Mouse (Mus musculus): ENCODE measurements around the gene Krtap24-1.

Gene Krtap24-1

DNA sequence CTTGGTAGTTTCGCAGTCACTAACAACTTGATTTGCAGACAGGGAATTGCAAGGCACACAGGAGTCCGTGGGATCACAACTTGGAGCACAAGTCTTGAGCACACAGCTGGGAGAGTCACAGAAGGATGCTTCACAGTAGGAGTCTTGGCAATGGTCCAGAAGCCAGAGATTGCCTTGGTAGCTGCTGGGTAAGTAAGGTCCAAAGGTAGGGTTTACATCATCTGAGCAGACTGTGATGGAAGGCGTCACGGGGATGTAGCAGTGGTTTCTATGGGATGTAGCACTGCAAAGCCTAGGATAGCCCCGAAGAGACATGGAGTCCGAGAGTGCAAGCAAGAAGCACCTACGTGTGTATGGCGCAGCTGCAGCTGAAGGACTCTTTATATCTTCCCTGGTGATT lies at the start of gene Krtap24-1:
TSS of gene Krtap24-1 (minus strand) at position 358 of the 400 bp plus-strand sequence.
- DNase-seq (ENCODE audit: low read depth, low spot score), result no peak

DNA sequence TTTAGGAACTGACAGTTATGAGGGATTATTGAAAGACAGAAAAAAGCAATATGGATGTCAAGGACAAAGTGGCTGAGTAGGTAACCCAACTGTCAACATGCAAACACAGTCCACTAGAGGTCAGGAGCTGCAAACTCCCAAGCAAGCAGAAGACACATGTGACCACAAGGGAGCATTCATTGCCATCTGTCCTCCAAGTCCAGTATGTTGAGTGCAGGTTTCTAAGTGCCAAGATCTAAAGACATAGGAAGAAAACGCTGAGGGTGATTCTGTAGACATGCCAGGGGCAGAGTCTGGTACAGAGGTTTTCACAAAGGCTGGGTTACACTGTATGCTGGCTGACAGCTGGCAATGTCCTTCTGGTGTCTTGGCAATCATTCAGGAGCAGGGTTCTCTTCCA lies 45.3 kb upstream of the Krtap24-1 start:
- no peak for DNase-seq (ENCODE audit: low read depth, low spot score)

DNA sequence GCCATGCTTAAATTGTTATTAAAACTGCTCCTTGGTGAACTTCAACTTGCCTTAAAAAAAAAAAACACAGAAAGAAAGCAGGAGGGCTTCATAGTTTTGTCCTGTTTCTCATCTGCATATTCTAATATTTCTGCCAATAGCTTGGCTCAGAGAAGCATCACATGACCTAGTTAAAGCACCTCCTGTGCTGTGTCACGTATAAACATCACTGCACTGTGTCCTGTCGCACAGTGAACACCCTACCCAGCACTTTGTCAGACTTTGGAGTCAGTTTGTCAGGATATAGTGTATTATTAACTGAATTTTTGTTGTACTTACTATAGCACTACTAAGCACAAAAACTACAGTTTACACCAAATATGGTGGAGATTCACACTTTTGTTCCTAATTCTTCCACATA lies 39.9 kb upstream of the Krtap24-1 start:
- DNase-seq (ENCODE audit: low read depth, low spot score), result no peak

DNA sequence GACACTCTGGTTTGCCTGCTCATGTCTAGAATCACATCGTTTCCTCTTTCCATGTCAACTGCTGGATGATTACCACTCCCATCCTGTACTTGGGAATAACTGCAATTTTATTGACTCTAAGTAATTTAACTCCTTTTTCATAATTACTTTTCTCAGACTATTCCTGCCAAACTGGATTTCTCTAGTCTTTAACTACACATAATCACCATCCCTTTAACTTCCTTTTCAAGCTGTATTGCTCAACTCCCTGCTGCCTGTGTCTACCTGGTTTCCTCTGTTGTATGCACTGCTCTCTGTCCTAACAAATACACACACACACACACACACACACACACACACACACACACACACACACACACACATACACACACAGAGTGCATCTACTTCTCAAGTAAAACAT lies 39.0 kb upstream of the Krtap24-1 start:
- no peak for DNase-seq (ENCODE audit: low read depth, low spot score)

DNA sequence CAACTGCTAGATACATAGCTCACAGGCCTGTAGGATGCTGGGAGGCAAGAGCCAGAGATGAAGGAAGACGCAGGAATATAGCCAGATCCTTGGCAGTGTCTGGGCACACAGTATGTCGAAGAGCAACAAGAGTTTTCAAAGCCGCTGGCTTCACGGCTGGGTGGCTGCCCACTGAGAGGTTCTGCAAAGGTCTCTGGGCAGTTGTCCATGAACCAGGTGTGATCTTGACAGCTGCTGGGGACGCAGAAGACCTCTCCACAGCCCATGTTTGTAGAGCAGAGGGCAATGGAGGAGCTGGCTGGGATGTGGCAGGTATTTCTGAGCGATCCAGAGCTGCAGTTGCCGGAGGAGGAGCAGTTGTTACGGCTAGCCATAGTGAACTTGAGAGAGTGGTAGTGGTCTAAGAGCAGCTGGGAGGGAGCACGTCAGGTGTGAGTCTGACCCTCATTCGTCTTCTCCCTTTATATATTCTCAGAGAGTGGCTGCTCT lies 35.3 kb upstream of the Krtap24-1 start, which contains the start of gene Krtap26-1:
TSS of gene Krtap26-1 (minus strand) at position 439 of the 489 bp plus-strand sequence.
- DNase-seq (ENCODE audit: low read depth, low spot score), result no peak

DNA sequence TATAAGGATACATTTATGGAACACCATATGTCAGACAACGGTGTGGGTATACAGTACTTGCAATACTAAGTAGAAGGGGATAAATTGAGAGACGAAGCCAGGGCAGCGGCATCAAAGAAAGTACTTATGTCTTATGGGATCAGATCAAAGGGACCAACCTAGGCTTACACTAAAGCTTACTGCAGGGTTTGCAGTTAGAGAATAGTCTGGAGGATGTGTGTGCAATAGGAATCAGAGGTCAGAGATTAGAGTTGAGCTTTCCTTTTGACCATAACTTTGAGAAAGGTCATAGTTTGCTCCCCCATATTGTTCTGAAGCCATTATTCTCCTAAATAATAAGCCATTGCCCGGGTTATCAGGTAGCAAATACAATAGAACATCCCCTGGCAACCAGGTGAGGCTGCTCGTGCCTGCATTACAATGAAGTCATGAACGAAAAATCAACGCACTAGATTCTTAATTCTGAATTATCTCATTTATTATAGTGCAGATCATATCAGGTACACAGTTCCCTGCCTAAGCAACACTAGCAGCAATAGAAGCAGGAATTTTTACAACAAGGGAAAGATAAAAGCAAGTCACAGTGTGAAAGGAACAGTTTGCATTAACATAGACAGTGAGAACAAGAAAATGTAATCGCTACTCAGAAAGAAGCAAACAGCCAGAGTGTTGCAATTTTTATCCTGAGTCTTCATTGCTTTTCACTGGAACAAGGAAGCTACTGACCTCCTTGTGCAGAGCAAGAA lies 34.5 kb upstream of the Krtap24-1 start:
- no peak for DNase-seq (ENCODE audit: low read depth, low spot score)

DNA sequence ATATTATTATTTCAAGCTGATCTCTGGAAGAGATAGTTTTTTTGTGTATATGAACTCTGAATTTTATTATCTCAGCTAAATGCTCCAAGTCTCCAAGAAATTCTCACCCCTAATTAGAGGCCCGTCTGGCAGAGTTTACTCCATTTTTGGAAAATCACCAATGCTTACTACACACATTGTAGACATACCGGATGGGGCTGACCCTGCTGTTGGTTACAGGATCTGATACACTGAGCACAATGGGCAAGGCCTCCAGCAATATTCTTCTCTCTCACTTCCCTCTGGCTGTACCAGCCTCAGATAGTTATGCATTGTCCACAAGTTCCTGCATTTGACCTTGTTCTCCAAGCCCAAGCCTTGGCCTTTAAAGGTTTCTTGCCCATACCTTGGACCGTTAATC lies 28.0 kb upstream of the Krtap24-1 start:
- DNase-seq (ENCODE audit: low read depth, low spot score), result no peak

DNA sequence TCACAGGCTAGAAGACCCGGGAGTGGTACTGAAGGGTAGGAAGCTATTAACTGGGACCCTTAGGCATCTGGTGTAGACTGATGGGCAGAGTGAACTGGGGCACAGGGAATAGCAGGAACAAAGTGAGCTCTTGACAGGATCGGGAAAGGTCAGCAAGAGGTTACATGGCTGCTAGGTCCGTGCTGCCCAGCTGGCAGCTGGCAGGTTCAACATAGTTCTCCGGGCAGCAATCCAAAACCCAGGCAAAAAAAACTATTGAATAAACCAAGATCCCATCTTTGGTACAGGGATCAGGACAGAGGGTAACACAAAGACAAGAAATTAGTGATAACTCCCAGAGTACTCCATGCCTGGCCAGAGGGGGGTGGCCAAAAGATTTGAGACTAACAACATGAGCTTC lies 23.1 kb upstream of the Krtap24-1 start:
- DNase-seq (ENCODE audit: low read depth, low spot score), result no peak

DNA sequence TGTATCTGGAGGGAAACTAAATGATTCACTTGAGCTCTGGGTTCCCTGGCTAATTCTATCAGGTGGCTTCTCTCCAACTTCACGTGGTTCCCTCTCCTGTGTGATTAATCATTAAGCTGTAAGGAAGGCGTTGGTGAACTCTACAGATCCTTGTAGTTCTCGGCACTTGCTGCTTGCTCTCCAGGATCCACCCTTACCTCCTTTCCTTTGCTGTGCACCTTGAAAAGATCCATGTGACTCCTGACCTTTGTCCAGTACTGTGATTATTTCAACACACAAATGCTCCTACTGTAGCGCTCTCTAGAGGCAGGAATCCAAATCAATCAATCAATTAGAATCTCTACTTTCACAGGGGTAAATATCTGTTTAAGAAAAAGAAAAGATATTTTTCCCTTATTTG lies 19.4 kb upstream of the Krtap24-1 start:
- no peak for DNase-seq (ENCODE audit: low read depth, low spot score)

DNA sequence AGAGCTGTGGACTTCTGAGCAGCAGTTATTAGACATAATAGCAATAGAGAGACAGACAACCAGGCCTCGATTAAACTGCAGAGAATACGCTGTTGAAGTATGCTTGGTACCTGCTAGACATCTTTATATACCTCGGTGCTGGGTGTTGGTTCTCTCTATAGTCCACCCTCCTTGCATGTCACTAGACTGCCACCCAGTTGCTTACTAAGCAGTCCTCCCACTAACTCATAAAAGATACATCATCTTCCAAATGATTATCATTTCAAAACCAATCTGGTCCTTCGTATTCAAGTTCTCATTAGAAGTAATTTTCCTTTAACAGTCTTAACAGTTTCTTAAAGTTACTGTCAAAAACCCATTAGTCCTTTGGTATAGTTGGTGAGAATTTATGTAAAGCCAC lies 15.5 kb upstream of the Krtap24-1 start, which contains the start of gene 2310079G19Rik:
TSS of gene 2310079G19Rik (minus strand) at position 101 of the 400 bp plus-strand sequence.
- no peak for DNase-seq (ENCODE audit: low read depth, low spot score)

DNA sequence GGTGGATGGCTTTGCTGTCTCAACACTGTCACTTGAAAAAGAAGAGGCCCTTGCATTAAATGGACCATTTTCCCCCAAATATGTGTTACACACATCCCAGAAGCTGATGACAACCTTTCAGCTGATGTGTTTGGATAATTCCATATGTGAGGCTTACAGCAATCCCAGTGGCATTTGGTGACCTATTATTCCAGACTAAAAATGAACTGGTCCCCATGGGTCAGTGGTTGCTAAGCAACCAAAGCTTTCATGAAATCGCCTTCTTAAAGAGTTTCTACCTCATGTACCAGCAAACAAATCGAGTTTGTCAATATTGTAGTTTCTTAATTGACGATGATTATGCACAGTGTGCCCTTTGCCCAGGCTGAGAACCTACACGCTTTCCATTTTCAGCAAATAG lies 633 bp upstream of the Krtap24-1 start:
- DNase-seq (ENCODE audit: low read depth, low spot score), result no peak

DNA sequence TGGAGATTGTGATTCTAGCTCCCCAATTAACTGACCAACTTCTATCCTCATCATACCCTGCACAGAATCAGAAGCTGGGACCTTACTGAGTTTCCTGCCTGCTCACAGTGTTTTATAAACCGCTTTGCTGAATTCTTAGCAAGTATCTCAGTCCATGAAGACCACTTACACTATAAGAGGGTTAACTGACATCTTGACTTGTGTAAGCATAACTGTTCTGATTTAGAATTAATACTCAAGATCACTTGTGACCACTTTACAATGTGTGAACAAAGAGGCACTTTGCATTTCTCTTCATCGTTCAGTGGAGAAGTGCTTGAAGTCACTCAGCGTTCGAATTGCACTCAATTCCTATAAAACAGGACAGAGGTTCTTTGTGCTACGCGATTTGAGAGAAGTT lies 7.5 kb downstream of the Krtap24-1 start:
- no peak for DNase-seq (ENCODE audit: low read depth, low spot score)

DNA sequence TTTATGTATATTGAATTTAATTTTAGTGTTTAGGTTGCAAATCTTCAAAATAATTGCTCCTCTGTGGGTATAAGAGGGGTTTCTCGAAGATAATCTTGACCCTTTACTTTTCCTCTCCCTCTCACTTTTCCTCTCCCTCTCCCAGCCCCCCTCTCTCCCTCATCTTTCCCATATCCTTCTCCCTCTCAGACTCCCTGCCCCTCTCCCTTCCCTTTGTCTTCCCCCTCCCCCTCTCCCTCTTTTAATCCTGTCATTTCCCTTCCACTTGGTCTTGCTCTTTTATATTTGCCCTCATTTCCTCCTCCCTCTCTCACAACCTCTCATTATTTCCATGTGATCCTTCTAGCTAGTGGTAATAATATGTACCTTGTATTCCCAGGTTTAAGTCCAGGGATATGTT lies 9.6 kb downstream of the Krtap24-1 start:
- DNase-seq (ENCODE audit: low read depth, low spot score), result no peak

DNA sequence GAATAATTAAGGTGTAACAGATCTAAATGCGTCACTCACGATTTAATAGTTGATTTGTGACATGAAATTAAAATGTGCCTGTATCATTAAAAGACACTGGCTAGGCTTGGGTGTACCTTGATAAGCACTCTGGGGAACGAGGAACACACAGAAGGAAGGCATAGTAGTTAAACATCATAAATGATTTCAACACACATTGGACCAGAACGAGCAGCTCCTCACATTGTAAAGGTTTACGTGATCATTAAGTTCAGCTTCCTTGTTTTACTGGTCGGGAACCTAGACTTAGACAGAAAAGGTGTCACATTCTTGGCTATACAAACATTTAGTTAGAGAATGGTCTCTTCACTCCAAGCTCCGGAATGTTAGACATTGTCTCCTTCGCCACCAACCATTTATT lies 11.8 kb downstream of the Krtap24-1 start:
- DNase-seq (ENCODE audit: low read depth, low spot score), result no peak

DNA sequence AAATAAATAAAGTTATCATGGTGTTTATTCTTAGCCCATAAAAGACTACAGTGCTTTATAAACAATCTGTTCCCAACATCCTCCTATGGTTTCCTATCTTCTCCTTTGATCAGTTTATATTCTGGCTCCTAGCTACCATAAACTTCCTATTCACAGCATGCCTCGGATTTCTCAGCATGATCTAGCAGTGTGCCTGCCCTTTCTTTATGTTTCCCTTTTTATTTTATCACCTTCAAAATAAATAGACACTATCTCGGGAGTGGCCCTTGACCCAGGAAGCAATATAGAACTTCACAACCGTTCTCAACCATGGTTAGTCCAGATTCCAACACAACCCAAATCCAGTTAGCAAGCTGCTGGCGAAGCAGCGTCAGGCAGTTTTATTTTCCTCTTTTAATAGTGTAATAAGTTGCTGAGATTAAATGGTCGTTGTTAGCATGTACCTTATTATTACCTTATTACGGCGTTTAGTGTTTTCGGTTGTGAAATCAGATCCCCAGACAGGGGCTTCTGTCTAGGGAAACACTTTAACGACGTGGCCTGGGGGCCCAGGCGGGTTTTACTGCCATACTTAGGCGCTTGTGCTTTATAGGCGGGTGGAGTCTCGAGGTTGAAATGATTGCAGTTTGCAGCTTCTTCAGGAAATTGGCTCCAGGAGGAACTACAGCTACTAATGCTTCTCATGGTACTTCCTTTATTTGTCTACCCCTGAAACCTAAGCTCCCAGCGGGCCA lies 12.4 kb downstream of the Krtap24-1 start:
- DNase-seq (ENCODE audit: low read depth, low spot score), result no peak

DNA sequence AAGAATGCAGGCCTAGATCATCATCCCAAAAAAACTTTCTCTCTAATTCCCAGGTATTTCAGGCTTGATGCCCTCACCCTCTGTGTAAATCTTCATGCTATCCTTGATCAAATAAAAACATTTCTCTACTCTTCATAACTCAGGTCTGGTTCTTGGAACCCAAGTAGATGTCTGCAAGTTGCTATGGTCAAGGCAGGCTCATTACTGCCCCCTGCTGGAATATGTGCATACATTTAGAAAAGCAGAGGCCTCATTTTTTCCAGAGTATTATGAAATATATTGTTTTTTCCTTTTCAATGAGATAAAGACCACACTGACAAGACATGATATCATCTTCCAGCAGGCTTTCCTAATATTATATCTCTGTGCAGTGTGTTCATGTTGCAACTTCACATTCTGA lies 19.3 kb downstream of the Krtap24-1 start:
- DNase-seq (ENCODE audit: low read depth, low spot score), result no peak

DNA sequence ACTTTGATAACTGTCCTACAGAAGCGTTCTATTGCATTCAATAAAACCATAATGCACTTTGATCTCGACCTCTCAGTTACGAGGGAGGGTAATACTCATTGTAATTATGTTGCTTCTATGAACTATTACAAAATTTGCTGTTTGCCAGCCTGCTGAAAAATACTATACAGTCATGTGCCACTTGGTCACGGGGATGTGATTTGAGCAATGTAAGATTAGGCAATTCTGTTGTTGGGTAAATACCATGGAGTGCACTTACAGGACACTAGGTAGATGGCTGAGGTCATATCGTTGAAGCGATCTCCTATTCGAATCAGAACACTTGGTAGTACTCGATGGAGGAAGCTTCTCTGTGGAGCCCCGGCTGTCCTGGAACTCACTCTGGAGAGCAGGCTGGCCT lies 28.7 kb downstream of the Krtap24-1 start:
- no peak for DNase-seq (ENCODE audit: low read depth, low spot score)

DNA sequence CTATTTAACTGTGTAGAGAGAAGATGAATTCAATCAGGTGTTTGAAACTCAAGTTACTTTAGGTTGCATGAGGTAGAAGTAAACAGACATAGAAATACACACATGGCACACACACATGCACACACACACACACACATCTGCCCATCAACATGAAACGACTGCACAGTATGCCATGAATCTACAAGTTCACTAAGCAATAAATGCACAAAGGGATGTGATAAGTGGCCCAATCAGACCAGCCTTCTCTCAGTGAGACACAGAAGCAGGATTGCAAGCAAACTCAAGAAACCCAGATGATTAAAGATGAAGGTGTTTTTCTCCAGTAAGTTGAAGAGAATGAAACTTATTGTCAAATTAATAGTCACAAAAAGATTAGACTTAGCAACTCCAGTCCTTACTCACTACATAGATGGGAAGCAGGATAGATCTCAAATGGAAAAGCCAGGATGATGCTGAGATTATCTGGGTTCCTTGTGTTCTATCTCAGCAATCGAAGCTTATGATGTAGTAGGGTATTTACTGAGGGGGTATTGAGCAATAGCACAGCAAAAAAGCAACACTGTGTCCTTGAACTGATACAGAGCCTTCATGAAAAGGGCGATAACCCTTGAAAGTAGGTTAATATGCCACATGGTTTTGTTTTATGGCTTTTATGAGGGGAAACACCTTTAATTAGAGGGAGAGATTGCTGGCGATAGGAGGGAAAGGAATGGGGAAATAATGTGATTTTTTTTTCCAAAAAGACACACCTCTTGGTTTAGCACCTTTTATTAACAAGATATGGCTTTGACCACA lies 36.0 kb downstream of the Krtap24-1 start:
- no peak for DNase-seq (ENCODE audit: low read depth, low spot score)

DNA sequence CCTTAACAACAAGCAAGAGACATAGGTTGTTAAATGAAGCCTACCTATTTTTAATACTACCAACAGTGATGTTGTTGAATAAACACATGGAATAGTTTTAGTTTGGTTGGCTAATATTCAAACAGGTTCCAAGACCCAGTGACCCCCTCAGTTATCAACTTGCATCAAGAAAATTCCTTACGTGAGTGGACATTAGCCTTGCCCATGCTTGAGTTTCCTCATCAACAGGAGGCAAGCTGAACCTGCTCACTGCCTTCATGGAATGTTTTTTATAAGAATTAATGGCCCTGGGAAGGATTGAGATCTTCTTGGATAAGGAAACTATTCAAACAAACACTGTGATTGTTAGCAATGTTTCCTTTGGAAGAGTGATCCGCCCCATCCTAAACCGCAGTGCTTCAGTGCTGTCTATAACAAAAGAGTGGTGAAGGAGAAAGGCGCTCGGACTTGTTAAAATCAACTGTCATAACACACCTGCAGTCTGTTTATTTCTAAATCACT lies 39.1 kb downstream of the Krtap24-1 start:
- no peak for DNase-seq (ENCODE audit: low read depth, low spot score)

DNA sequence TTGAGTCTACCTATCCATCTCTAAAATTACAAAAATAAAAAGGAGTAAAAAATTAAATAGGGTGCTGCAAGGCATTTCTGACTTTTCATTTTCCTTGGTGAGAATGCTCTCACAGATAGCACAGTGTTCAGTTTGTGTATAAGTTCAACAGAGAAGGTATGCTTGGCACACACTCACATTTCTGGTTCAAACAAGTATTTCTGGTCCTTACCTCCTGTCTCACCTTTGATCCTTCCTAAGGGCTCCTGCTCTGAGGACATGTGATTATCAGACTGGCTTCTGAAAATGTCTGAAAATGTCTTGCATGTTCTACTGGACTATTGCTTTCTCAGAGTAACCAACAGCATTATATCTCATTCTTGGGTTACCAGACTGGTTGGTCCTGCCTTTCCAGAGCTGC lies 41.9 kb downstream of the Krtap24-1 start:
- no peak for DNase-seq (ENCODE audit: low read depth, low spot score)

DNA sequence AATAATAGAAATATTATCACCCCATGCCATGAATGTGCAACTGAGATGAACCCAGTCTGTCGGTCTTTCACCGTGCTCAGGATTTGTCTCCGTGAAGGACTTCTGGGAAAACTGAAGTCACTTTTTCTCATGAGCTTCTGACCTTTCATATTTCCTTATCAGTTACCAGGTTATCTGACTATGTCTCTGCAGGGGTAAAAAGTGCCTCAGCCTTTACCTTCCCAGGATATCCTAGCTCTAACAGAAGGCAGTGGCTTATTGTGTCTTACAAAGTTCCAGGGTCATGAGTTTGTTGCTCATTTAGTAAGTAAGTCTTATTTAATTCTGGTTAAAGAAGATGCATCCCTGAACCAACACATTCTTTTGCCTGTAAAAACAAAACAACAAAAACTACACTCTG lies 42.3 kb downstream of the Krtap24-1 start:
- DNase-seq (ENCODE audit: low read depth, low spot score), result no peak

DNA sequence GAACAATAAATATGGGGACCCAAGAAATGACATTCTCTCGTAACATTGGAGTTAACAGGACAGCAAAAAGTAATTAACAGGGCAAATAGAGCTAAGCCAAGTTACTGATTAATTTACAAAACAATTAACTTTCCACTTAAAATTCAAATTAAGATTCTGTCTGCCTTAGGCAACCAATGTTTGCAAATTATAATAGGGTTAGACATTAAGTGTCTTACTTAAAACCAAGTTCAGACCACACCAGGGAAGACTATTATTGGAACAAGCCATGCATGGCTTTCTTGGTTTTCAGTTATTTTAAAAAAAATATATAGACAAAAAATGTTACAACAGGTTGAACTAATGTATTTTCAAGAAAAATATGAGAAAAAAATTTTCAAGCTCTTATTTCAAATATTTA lies 43.0 kb downstream of the Krtap24-1 start:
- DNase-seq (ENCODE audit: low read depth, low spot score), result no peak
